ENCODE assay signal across 12 mouse cellular contexts in genomic region chr6:92425901-92426300, GRCm38 (mm10).
"Had no signal": no experiment of that assay in that cellular context is flagged by ENCODE, and none has a peak within 500 bp of the region (broad histone marks: within the 10 kb centered on the region; RNA-seq: fewer than 3 reads in every experiment).

No protein-coding gene starts in this region.

- H3K9me3 ChIP-seq: kidney, embryonic 15.5 days; limb, embryonic 13.5 days; neural tube, embryonic 13.5 days; stomach, embryonic 15.5 days had no signal

- H3K27me3 ChIP-seq: kidney, embryonic 15.5 days; limb, embryonic 13.5 days; neural tube, embryonic 13.5 days; stomach, embryonic 15.5 days had no signal

- H3K27ac ChIP-seq: kidney, embryonic 15.5 days; limb, embryonic 13.5 days; liver, embryonic 14.5 days; neural tube, embryonic 13.5 days; stomach, embryonic 15.5 days had no signal

- DNase-seq: kidney, postnatal 14 days; layer of hippocampus, postnatal 36 days; left cerebral cortex, postnatal 4 days; lung, adult 18-20 months; midbrain, embryonic 14.5 days; right cerebral cortex, postnatal 14 days; thymus, postnatal 36 days had no signal

- H3K4me1 ChIP-seq: kidney, embryonic 15.5 days; stomach, embryonic 15.5 days had no signal

- H3K9ac ChIP-seq: kidney, embryonic 15.5 days; limb, embryonic 13.5 days; liver, embryonic 14.5 days; neural tube, embryonic 13.5 days; stomach, embryonic 15.5 days had no signal

- H3K4me3 ChIP-seq: kidney, embryonic 15.5 days; limb, embryonic 13.5 days; neural tube, embryonic 13.5 days; stomach, embryonic 15.5 days had no signal

- H3K4me2 ChIP-seq: kidney, embryonic 15.5 days; limb, embryonic 13.5 days; neural tube, embryonic 13.5 days; stomach, embryonic 15.5 days had no signal
